Comparison of ENCODE assay signal across 8 mouse cellular contexts in the genomic region with DNA sequence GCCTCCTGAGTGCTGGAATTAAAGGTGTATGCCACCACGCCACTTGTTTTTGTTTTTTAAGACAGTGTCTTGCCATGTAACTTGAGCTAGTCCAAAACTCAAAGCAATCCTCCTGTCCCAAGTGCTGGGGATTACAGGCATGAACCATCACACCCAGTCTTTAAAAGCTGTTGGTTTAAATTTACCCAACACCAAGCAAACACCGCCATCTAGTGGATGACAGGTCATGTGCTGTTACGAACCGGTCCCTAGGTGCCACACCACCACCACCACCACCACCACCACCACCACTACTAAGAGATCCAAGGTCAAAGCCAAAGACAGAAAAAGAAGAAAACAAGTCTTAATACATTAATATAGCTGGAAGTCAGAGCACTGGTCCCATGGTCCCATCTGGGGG. TPM values are rescaled to one million over a fixed set of nuclear protein-coding genes. Genes with fewer than 3 reads are reported as not detected.
DNase-seq lines count a peak whose midpoint lies in the region; ATAC-seq lines count a peak whose summit lies in the region.

No protein-coding gene starts in this region.

- no peak overlapping the region for H3K27ac ChIP-seq in intestine, embryonic 15.5 days
- H3K27ac ChIP-seq in limb, embryonic 10.5 days: no peak overlapping the region

- H3K27me3 ChIP-seq in intestine, embryonic 15.5 days (replicated peaks): no peaks in the 10 kb centered on the region
- no peaks in the 10 kb centered on the region for H3K27me3 ChIP-seq in limb, embryonic 10.5 days (ENCODE audit: low read depth, poor library complexity, severe bottlenecking)

- no peaks in the 10 kb centered on the region for H3K36me3 ChIP-seq in intestine, embryonic 15.5 days
- H3K36me3 ChIP-seq in limb, embryonic 10.5 days: no peaks in the 10 kb centered on the region

- no peaks in the 10 kb centered on the region for H3K4me1 ChIP-seq in intestine, embryonic 15.5 days (replicated peaks)
- no peaks in the 10 kb centered on the region for H3K4me1 ChIP-seq in limb, embryonic 10.5 days

- no peaks in the 10 kb centered on the region for H3K9me3 ChIP-seq in intestine, embryonic 15.5 days
- no peaks in the 10 kb centered on the region for H3K9me3 ChIP-seq in limb, embryonic 10.5 days (replicated peaks)

- no peak overlapping the region for H3K4me3 ChIP-seq in intestine, embryonic 15.5 days (replicated peaks)
- H3K4me3 ChIP-seq in limb, embryonic 10.5 days: no peak overlapping the region

- no peak overlapping the region for H3K4me2 ChIP-seq in intestine, embryonic 15.5 days (replicated peaks)

- DNase-seq in 3134 (ENCODE audit: extremely low read depth, insufficient read length, low spot score) (peak; percentile 38), 416B (ENCODE audit: low read depth) (peak; percentile 92)
- DNase-seq in adrenal gland, adult 8-10 months: peak; percentile 40
- DNase-seq in embryo, embryonic 11.5 days (ENCODE audit: low read depth, low spot score): peak; percentile 60
- peak; percentile 78 for DNase-seq in limb, embryonic 10.5 days (ENCODE audit: low spot score)
- peak; percentile 86 for DNase-seq in retina, postnatal 1 day
- DNase-seq in yolk sac, embryonic 10.5 days (ENCODE audit: low spot score): peak; percentile 49

- ATAC-seq in intestine, embryonic 15.5 days: peak; percentile 45; the same call in 1 of the 2 replicates

- 14% methylated on average over 4 of the region's 4 CpGs for WGBS in intestine, embryonic 15.5 days
- 15% methylated on average over 4 of the region's 4 CpGs for WGBS in limb, embryonic 10.5 days

- H3K9ac ChIP-seq in intestine, embryonic 15.5 days: no peak overlapping the region

RNA-seq across cellular contexts. Expression of gene Rai1, which starts 28.0 kb away (rescaled TPM):
- 10 to 100 TPM; 46.6 to 87.7 (median 60.0) TPM for total RNA-seq in adrenal gland, adult 8-10 months (2022)
- polyA plus RNA-seq in intestine, embryonic 15.5 days (2015; fragmentation: Nextera tagmentation; extraction: Ambion mirVana): 18.2 and 18.5 TPM in 2 replicates
- 34.3 and 37.3 TPM in 2 replicates for polyA plus RNA-seq in limb, embryonic 10.5 days (2016; fragmentation: Nextera tagmentation; extraction: Ambion mirVana)

RNA-seq across cellular contexts. Expression of gene Pemt, which starts 30.5 kb away (rescaled TPM):
- 1 to 10 TPM; 4.9 to 9.5 (median 7.8) TPM for total RNA-seq in adrenal gland, adult 8-10 months (2022)
- 8.2 and 8.8 TPM in 2 replicates for polyA plus RNA-seq in intestine, embryonic 15.5 days (2015; fragmentation: Nextera tagmentation; extraction: Ambion mirVana)
- 5.3 and 7.5 TPM in 2 replicates for polyA plus RNA-seq in limb, embryonic 10.5 days (2016; fragmentation: Nextera tagmentation; extraction: Ambion mirVana)

Comparison
In these comparisons a context has a peak if more than half of its experiments do, and no peak if none do; other contexts are left out.
1. DNase-seq: peak in every context shown above with its lines; median percentile 92 in 416B; 86 in retina, postnatal 1 day; 78 in limb, embryonic 10.5 days; 60 in embryo, embryonic 11.5 days; 49 in yolk sac, embryonic 10.5 days; 40 in adrenal gland, adult 8-10 months; 38 in 3134.